Mouse (Mus musculus) cerebellum, postnatal 25 days (tissue): ENCODE results near the gene Col9a1.

Source experiments
- DNase-seq, 2 experiments: peaks; one replicate each; pipeline ENCODE4 v3.0.0; 2021; ENCODE audit warnings: mixed read lengths in 2 of 2

Col9a1 gene

GRCm38 (mm10) chr1:24177224-24177851 lies at the start of gene Col9a1:
Col9a1 (plus strand) TSS chr1:24177610.
- DNase-seq: no peak

DNA sequence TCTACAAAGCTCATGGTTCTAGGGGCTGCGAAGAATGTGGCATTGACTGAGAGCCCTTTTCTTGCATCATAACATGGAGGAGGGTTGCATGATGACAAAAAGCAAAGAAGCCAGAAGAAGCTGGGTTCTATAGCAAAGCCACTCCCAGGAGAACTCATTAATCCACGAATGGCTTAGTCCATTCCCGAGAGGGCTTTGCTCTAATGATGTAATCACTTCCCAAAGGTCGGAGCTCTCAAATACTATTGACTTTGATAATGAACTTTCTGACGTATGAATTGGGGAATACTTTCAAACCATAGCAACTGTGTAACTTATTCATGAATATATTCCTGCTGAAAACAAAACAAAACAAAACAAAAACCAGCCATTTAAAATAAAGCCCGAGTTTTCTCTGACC lies 49.5 kb upstream of the Col9a1 start:
- no peak for DNase-seq

- DNase-seq: peak; percentile 12 to 13
Measured at GRCm38 (mm10) chr1:24133853-24134252, 43.6 kb upstream of the Col9a1 start.

- peak in 1 of 2 experiments; percentile 10 for DNase-seq
Measured at GRCm38 (mm10) chr1:24134792-24135191, 42.6 kb upstream of the Col9a1 start.

DNA sequence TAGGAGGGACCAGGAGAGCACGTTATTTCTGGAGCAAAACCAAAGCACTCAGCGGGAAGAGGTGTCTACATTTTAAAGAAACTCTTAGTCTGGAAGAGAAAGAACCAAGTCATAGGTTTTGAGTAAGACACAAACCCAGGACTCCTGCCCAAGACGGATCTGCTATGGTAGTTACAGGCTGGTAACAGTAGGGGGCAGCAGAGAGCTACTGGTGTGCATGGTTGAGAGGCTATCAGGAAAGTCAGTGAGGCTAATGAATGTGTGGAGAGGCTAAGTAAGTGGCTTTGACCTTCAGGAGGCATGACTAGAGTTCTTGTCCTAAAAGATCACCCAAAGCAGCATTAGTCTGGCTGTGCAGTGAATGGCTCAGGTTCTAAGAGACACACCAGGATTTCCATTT lies 40.3 kb upstream of the Col9a1 start:
- DNase-seq: peak; percentile 87 to 90

- no peak for DNase-seq
Measured at GRCm38 (mm10) chr1:24140555-24140954, 36.9 kb upstream of the Col9a1 start.

DNA sequence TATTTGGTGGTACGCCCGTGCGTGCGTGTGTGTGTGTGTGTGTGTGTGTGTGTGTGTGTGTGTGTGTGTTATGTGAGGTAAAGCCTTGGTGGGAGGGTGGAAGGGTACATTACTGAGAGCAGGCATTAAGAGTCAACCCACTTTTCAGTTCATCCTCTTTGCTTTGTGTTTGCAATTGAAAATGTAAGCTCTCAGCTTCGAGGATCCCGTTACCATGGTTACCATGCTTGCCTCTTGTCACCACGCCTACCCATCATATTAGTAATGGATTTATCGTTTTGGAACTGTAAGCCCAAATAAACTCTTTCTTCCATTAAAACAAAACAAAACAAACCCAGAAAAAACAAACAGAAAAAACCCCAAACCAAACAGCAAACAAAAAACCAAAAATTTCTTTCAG lies 33.9 kb upstream of the Col9a1 start:
- no peak for DNase-seq

- no peak for DNase-seq
Measured at GRCm38 (mm10) chr1:24157751-24158150, 19.7 kb upstream of the Col9a1 start.

GRCm38 (mm10) chr1:24169410-24169809 lies 8.0 kb upstream of the Col9a1 start:
- DNase-seq: no peak

GRCm38 (mm10) chr1:24171205-24171866 lies 6.1 kb upstream of the Col9a1 start:
- peak; percentile 66 to 81 for DNase-seq

GRCm38 (mm10) chr1:24171898-24172297 lies 5.5 kb upstream of the Col9a1 start:
- DNase-seq: peak in 1 of 2 experiments; percentile 20

DNA sequence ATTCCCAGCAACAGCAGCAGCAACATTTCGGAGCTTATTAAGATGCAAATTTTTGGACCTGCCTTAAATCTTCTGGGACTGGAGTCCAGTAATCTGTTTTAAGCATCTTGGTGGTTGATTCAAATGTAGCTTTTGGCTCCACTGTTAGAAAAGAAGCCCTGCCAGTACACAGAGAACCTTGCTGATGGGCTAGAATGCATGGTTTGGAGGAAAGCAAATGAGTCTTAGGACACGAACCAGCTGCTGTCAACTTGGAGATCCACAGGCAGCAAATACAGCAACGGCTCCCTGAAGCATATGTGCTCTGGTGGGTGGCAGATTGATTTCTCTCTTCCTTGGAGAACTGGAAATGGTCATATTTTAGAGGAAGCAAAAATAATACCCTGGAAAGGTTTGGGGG lies 4.8 kb upstream of the Col9a1 start:
- no peak for DNase-seq

DNA sequence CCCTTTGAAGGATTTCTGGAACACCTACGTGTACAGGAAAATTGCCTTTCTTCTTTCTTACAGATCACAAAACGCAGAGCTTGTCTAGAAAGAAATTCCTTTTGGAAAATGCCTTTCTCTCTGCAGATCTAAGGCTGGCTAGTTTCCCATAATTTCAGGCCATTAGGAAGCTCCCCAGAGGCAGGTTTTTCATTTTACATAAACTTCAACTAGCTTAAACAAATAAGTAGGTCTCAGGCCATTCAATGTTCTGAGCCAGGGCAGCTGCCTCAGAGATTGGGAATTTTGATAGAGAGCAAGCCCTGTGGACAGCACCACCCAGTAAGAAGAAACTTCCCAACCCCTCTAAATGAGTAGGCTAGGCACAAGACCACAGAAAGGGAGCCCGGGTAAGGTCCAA lies 1.6 kb upstream of the Col9a1 start:
- no peak for DNase-seq

DNA sequence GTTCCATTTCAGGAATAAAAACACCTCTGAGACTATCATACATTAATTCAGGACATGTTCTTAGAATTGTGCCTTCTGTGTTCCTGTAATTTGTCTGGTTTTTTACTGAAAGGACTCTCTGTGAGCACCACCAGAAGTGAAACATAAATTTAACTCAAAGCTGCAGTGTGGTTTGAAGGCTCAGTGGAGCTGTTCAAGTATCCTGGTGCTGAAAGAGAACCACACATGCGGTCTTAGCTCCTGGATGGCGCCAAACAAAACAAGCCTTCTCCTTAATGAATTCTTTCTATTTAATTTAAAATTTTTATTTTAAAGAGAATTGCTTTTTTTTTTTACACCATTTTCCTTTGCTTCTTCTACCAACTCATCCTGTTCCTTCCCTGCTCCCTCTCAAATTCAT lies 2.4 kb downstream of the Col9a1 start:
- DNase-seq: no peak

GRCm38 (mm10) chr1:24184981-24185380 lies 7.6 kb downstream of the Col9a1 start:
- DNase-seq: peak; percentile 29 to 33

- DNase-seq: peak; percentile 34 to 52
Measured at GRCm38 (mm10) chr1:24186964-24187363, 9.6 kb downstream of the Col9a1 start.

GRCm38 (mm10) chr1:24191668-24192067 lies 14.3 kb downstream of the Col9a1 start:
- DNase-seq: no peak

- DNase-seq: peak; percentile 55 to 68
Measured at GRCm38 (mm10) chr1:24194111-24194510, 16.7 kb downstream of the Col9a1 start.

GRCm38 (mm10) chr1:24195070-24195840 lies 17.8 kb downstream of the Col9a1 start:
- DNase-seq: peak; percentile 49 to 56

DNA sequence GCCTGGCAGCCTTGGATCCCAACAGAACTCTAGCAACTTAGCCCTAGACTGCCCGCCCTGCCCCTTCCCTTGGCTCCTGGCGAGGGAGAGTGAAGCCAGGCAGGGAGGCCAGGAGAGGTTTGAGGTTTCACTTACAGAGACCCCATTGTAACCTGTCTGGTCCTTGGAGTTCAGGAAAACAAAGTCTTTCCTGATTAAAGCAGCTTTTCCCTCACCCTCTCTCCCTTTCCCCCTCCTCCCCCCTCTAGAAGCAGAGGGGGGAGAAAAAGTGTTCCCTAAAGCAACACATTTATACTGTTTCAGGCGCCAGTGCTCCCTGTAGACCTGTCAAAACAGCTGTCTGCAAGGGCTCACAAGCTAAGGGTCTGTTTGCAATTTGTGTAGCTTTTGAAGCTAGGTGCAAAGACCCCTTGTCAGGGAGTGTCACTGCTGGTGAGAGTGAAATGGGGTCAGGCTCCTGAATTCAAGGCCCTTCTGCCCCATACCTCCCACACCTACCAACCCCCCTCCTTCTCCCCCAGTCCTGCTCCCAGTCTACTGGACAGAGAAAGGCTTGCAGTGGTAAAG lies 18.6 kb downstream of the Col9a1 start:
- DNase-seq: peak; percentile 17 to 22

GRCm38 (mm10) chr1:24211621-24212385 lies 34.4 kb downstream of the Col9a1 start:
- DNase-seq: no peak

- no peak for DNase-seq
Measured at GRCm38 (mm10) chr1:24219041-24219440, 41.6 kb downstream of the Col9a1 start.

- DNase-seq: peak in 1 of 2 experiments; percentile 57
Measured at GRCm38 (mm10) chr1:24222231-24222630, 44.8 kb downstream of the Col9a1 start.
